Mouse (Mus musculus): ENCODE results near the gene Lrrc74a.

DNA sequence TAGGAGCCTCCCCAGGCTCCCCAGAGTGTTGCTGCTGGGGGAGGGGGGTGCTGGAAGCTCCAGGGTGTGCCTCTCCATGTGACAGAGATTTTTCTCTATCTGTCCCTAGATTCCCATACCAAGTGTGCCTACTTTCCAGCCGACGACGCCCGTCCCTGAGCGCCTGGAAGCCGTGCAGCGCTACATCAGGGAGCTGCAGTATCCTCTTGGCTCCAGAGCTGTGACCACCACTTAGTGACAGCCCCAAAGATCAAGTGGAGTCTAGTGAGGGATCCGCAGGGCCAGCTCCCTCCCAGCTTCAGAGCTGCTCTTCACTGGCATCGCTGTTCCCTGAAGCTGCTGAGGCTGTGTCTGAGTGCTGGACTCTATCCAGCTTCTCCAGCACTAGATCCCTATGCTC, 48.9 kb upstream of the Lrrc74a start:
- TF ChIP-seq CTCF (conservative IDR thresholded peaks at IDR 0.05 in 1 of 2, IDR thresholded peaks at IDR 0.05 in 1 of 2; ENCODE audit: low read depth in 2 of 2, low read length in 2 of 2), result no peak
- no peak for TF ChIP-seq HCFC1 (IDR thresholded peaks at IDR 0.05; ENCODE audit: low read depth, low read length)
- TF ChIP-seq BHLHE40 (IDR thresholded peaks at IDR 0.05; ENCODE audit: low read depth, low read length), result no peak
- TF ChIP-seq POLR2A (IDR thresholded peaks at IDR 0.05; ENCODE audit: low read depth, low read length), result no peak
- no peak for TF ChIP-seq RCOR1 (conservative IDR thresholded peaks at IDR 0.05; ENCODE audit: low read depth, low read length)

All from CH12.LX (cell line).